Mouse (Mus musculus) heart, adult 9 months (tissue): ENCODE measurements at regions not wholly inside any gene's neighbourhood (a gene's known extent, or its start where the extent isn't known, plus 50 kb on each side); places are given as distances from the start of the nearest gene placed in this dataset.

Source experiments
- DNase-seq, 2 experiments: peaks; one replicate each; pipeline ENCODE4 v3.0.0; 2022; ENCODE audit warnings: low spot score in 2 of 2

DNA sequence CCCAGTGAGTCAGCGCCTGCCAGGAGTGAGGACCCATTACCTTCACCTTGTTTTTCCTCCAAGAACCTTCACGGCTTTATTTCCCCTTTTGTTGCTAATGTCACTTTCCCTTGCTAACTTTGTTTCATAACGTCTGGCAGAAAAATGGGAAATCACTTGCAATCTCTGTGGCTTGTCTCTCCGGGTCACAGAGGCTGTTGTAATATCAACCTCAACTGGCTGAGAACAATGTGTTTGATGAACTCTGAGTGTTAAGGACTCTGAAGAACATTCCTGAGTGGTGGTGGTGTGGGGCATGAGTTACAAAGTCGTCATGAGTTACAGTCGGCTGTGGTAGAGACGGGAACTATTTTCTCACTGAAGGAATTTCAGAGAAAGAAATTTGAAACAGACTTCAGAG lies 53.2 kb upstream of the Rgs5 start:
- no peak for DNase-seq

- no peak for DNase-seq
Observed at GRCm38 (mm10) chr1:169594470-169594869, 60.8 kb upstream of the Rgs5 start.

DNA sequence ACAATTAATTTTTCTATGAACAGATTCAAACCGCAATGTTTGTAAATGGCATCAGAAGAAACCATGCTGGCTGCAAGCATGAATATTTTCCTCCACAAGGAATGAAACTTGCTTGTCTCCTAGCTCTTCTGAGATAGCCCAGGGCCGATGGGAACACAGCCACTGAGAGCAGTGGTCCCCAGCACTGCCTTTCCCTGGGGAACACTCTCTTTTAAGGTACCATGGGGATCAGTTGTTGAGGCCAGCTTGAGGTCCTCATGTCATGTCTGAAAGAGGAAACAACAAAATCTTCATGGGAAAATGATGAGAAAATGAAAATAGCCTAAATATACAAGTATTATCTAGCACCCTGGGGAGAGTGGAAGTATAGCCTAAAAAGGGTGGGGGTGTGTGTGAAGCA lies 55.1 kb upstream of the Nuf2 start:
- DNase-seq = peak; percentile 21 to 54

GRCm38 (mm10) chr1:169582405-169582804 lies 51.1 kb upstream of the Nuf2 start:
- no peak for DNase-seq
